In the genomic region with DNA sequence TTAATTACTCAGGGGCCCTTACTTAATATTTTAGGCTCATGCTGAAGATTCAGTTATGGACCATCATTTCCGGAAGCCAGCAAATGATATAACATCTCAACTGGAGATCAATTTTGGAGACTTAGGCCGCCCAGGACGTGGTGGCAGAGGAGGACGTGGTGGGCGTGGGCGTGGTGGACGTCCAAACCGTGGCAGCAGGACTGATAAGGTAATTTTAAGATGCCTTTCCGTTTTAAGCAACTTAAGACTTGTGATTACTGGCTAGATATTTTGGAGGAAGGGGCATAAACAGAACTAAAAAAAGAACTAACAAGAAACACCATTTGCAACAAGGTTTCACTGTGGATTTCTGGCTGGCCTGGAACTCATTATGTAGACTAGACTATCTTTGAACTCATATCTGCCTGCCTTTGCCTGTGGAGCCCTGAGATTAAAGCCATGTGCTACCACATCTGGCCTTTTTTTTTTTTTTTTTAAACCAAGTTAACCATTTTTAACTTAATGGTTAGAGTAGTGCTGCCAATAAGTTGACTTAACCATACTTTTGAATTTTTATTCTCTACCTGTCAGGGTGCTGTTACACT, we compare ENCODE assay signal across 31 mouse cellular contexts. TPM values are rescaled to one million over a fixed set of nuclear protein-coding genes. Genes with fewer than 3 reads are reported as not detected.
DNase-seq lines count a peak whose midpoint lies in the region; ATAC-seq and TF ChIP-seq lines count a peak whose summit lies in the region.
"Had no signal": no experiment of that assay in that cellular context is flagged by ENCODE, and none has a peak within 500 bp of the region (broad histone marks: within the 10 kb centered on the region; RNA-seq: fewer than 3 reads in every experiment).

No protein-coding gene starts in this region.

- TF ChIP-seq RAD21 in MEL (IDR thresholded peaks at IDR 0.05; ENCODE audit: low read depth, low read length), result no peak

- TF ChIP-seq EP300 in MEL (IDR thresholded peaks at IDR 0.05; ENCODE audit: low read depth in 1 of 2, low read length in 2 of 2), result peak; percentile 25 to 54; a peak in 3 of 4 replicates
- peak; percentile 30; the same call in 1 of the 2 replicates for TF ChIP-seq EP300 in liver, embryonic 14.5 days (IDR thresholded peaks at IDR 0.05; ENCODE audit: low read depth)
- TF ChIP-seq EP300 in stomach, postnatal 0 days (optimal IDR thresholded peaks at IDR 0.05), result no peak

- TF ChIP-seq CTCF in MEL (IDR thresholded peaks at IDR 0.05 in 2 of 3, conservative IDR thresholded peaks at IDR 0.05 in 1 of 3; ENCODE audit: control insufficient read depth in 1 of 3, insufficient read depth in 1 of 3, low read depth in 2 of 3, low read length in 3 of 3, poor library complexity in 1 of 3, severe bottlenecking in 1 of 3), result no peak
- no peak for TF ChIP-seq CTCF in liver, embryonic 14.5 days (IDR thresholded peaks at IDR 0.05; ENCODE audit: low read depth)
- no peak for TF ChIP-seq CTCF in stomach, postnatal 0 days (IDR thresholded peaks at IDR 0.05; ENCODE audit: low read depth)

- peak overlapping the region; percentile 55 for H3K27ac ChIP-seq in MEL (ENCODE audit: control insufficient read depth, low read depth, low read length)
- no peak overlapping the region for H3K27ac ChIP-seq in liver, embryonic 14.5 days
- no peak overlapping the region for H3K27ac ChIP-seq in stomach, postnatal 0 days (replicated peaks)
- H3K27ac ChIP-seq in midbrain, embryonic 14.5 days (replicated peaks; ENCODE audit: low read depth, low read length), result no peak overlapping the region
- H3K27ac ChIP-seq: embryonic facial prominence, embryonic 12.5 days; heart, embryonic 13.5 days; hindbrain, embryonic 14.5 days; kidney, embryonic 15.5 days; layer of hippocampus, adult 2 months; limb, embryonic 15.5 days; neural tube, embryonic 12.5 days had no signal

- WGBS in liver, embryonic 14.5 days (ENCODE audit: insufficient replicate concordance), result 15% methylated on average over 9 of the region's 9 CpGs
- 81% methylated on average over 9 of the region's 9 CpGs for WGBS in stomach, postnatal 0 days
- WGBS in midbrain, embryonic 14.5 days, result 93% methylated on average over 9 of the region's 9 CpGs

- peak; percentile 61 for ATAC-seq in erythroid progenitor cell, adult 5-6 weeks (replicated peaks; ENCODE audit: low FRiP score, poor library complexity, severe bottlenecking)
- no peak; the same call in 1 of the 2 replicates for ATAC-seq in liver, embryonic 14.5 days (ENCODE audit: insufficient read depth)
- ATAC-seq in stomach, postnatal 0 days (ENCODE audit: low FRiP score, low TSS enrichment), result no peak
- no peak for ATAC-seq in CD4-positive, CD25-positive, alpha-beta regulatory T cell, adult 4 months
- ATAC-seq in midbrain, embryonic 14.5 days (ENCODE audit: low FRiP score, low TSS enrichment), result no peak
- ATAC-seq: activated CD4-positive, CD25-positive, alpha-beta regulatory T cell, adult 4 months; forebrain, embryonic 16.5 days; inflammation-experienced regulatory T-cells, adult 6 months had no signal

- no peaks in the 10 kb centered on the region for H3K27me3 ChIP-seq in MEL (ENCODE audit: control insufficient read depth in 1 of 2, insufficient read depth in 2 of 2, low read length in 2 of 2)
- H3K27me3 ChIP-seq in liver, embryonic 14.5 days (ENCODE audit: control insufficient read depth, insufficient read depth, low read length), result no peaks in the 10 kb centered on the region
- H3K27me3 ChIP-seq in stomach, postnatal 0 days (ENCODE audit: control insufficient read depth, insufficient read depth, low read length), result no peaks in the 10 kb centered on the region
- no peaks in the 10 kb centered on the region for H3K27me3 ChIP-seq in midbrain, embryonic 14.5 days (ENCODE audit: control insufficient read depth, insufficient read depth, low read length)
- H3K27me3 ChIP-seq: embryonic facial prominence, embryonic 12.5 days; heart, embryonic 13.5 days; kidney, embryonic 15.5 days; limb, embryonic 15.5 days; neural tube, embryonic 12.5 days had no signal

- TF ChIP-seq POLR2A in MEL (IDR thresholded peaks at IDR 0.05; ENCODE audit: control insufficient read depth in 1 of 2, insufficient read depth in 1 of 2, low read depth in 1 of 2, low read length in 2 of 2, poor library complexity in 1 of 2), result no peak; a peak in 1 of 4 replicates

- DNase-seq in 416B (ENCODE audit: low read depth), result peak; percentile 56
- DNase-seq in MEL (ENCODE audit: low read depth, low spot score), result peak; percentile 72
- peak in 1 of 3 experiments; percentile 38 for DNase-seq in liver, embryonic 14.5 days (ENCODE audit: low read depth in 3 of 3, low spot score in 3 of 3)
- no peak for DNase-seq in stomach, postnatal 0 days (ENCODE audit: low spot score)
- no peak for DNase-seq in layer of hippocampus, adult 11-12 months (ENCODE audit: low spot score)
- no peak for DNase-seq in midbrain, embryonic 14.5 days
- DNase-seq: adrenal gland, adult 2 months; cerebellum, adult 11-12 months; cerebellum, adult 9-11 months; heart, postnatal 10 days; kidney, adult 18-20 months; kidney, postnatal 25 days; left cerebral cortex, postnatal 4 days; lung, embryonic 14.5 days; lung, postnatal 14 days; right cerebral cortex, postnatal 4 days; thymus, postnatal 14 days had no signal

- peaks cover 29% of the 10 kb centered on the region for H3K79me2 ChIP-seq in MEL (ENCODE audit: control insufficient read depth, insufficient read depth, low read length, poor library complexity)

- H3K9me3 ChIP-seq in MEL (replicated peaks; ENCODE audit: insufficient read depth, low read length), result no peaks in the 10 kb centered on the region
- H3K9me3 ChIP-seq in liver, embryonic 14.5 days (ENCODE audit: control insufficient read depth, low read length), result no peaks in the 10 kb centered on the region
- H3K9me3 ChIP-seq in stomach, postnatal 0 days (ENCODE audit: control insufficient read depth, low read length), result no peaks in the 10 kb centered on the region
- H3K9me3 ChIP-seq in midbrain, embryonic 14.5 days (ENCODE audit: control insufficient read depth, low read length), result no peaks in the 10 kb centered on the region
- H3K9me3 ChIP-seq: embryonic facial prominence, embryonic 12.5 days; heart, embryonic 13.5 days; kidney, embryonic 15.5 days; limb, embryonic 15.5 days; neural tube, embryonic 12.5 days had no signal

- H3K9ac ChIP-seq in MEL (ENCODE audit: control insufficient read depth, low read depth, low read length, poor library complexity, severe bottlenecking), result no peak overlapping the region
- no peak overlapping the region for H3K9ac ChIP-seq in liver, embryonic 14.5 days (replicated peaks)
- H3K9ac ChIP-seq in stomach, postnatal 0 days (ENCODE audit: low read length), result no peak overlapping the region
- no peak overlapping the region for H3K9ac ChIP-seq in midbrain, embryonic 14.5 days (replicated peaks; ENCODE audit: low read length)
- H3K9ac ChIP-seq: embryonic facial prominence, embryonic 12.5 days; heart, embryonic 13.5 days; hindbrain, embryonic 14.5 days; kidney, embryonic 15.5 days; limb, embryonic 15.5 days; lung, embryonic 14.5 days; neural tube, embryonic 12.5 days had no signal

- H3K36me3 ChIP-seq in MEL (ENCODE audit: control insufficient read depth in 1 of 2, insufficient read depth in 2 of 2, low read length in 2 of 2), result peaks cover 78 to 86% of the 10 kb centered on the region in 2 experiments
- H3K36me3 ChIP-seq in liver, embryonic 14.5 days (replicated peaks; ENCODE audit: control insufficient read depth, insufficient read depth, low read depth), result peaks cover 73% of the 10 kb centered on the region
- H3K36me3 ChIP-seq in stomach, postnatal 0 days (ENCODE audit: control insufficient read depth, insufficient read depth, low read length), result peaks cover 2% of the 10 kb centered on the region; the same call in 1 of the 2 replicates
- peaks cover 58% of the 10 kb centered on the region for H3K36me3 ChIP-seq in midbrain, embryonic 14.5 days (ENCODE audit: control insufficient read depth, insufficient read depth, low read length)

- peaks cover 16 to 38% of the 10 kb centered on the region in 2 experiments for H3K4me1 ChIP-seq in MEL (ENCODE audit: control insufficient read depth in 1 of 2, insufficient read depth in 2 of 2, low read length in 2 of 2)
- peaks cover 0 to 4% of the 10 kb centered on the region in 2 experiments; a peak in 2 of 4 replicates for H3K4me1 ChIP-seq in liver, embryonic 14.5 days (replicated peaks; ENCODE audit: control insufficient read depth in 2 of 2, insufficient read depth in 2 of 2, low read length in 1 of 2)
- no peaks in the 10 kb centered on the region for H3K4me1 ChIP-seq in stomach, postnatal 0 days (replicated peaks; ENCODE audit: control insufficient read depth, insufficient read depth)
- no peaks in the 10 kb centered on the region for H3K4me1 ChIP-seq in midbrain, embryonic 14.5 days (ENCODE audit: control insufficient read depth, insufficient read depth, low read length)
- H3K4me1 ChIP-seq: embryonic facial prominence, embryonic 12.5 days; kidney, embryonic 15.5 days; limb, embryonic 15.5 days; neural tube, embryonic 12.5 days had no signal

- no peak overlapping the region for H3K4me2 ChIP-seq in liver, embryonic 14.5 days (ENCODE audit: low read depth)
- no peak overlapping the region for H3K4me2 ChIP-seq in stomach, postnatal 0 days (replicated peaks; ENCODE audit: low read depth)
- H3K4me2 ChIP-seq in midbrain, embryonic 14.5 days (ENCODE audit: low read length), result no peak overlapping the region
- H3K4me2 ChIP-seq: embryonic facial prominence, embryonic 12.5 days; heart, embryonic 13.5 days; hindbrain, embryonic 14.5 days; kidney, embryonic 15.5 days; limb, embryonic 15.5 days; lung, embryonic 14.5 days; midbrain, embryonic 11.5 days; neural tube, embryonic 12.5 days had no signal

- no peak overlapping the region for H3K4me3 ChIP-seq in MEL (ENCODE audit: control insufficient read depth in 1 of 2, insufficient read depth in 1 of 2, low read depth in 2 of 2, low read length in 2 of 2)
- no peak overlapping the region for H3K4me3 ChIP-seq in liver, embryonic 14.5 days (ENCODE audit: insufficient read depth in 1 of 2, low read depth in 2 of 2, low read length in 2 of 2)
- H3K4me3 ChIP-seq in stomach, postnatal 0 days (ENCODE audit: low read depth, low read length), result no peak overlapping the region
- H3K4me3 ChIP-seq in midbrain, embryonic 14.5 days (replicated peaks; ENCODE audit: low read depth, low read length), result no peak overlapping the region
- H3K4me3 ChIP-seq: embryonic facial prominence, embryonic 12.5 days; heart, embryonic 13.5 days; kidney, embryonic 15.5 days; layer of hippocampus, adult 2 months; limb, embryonic 15.5 days; myocyte; neural tube, embryonic 12.5 days had no signal

RNA-seq across cellular contexts. Expression of a gene that starts 43.7 kb away (rescaled TPM):
- total RNA-seq in MEL (2012; rRNA removed), result 1,043 and 1,179 TPM in 2 replicates
- polyA plus RNA-seq in MEL (2012; ENCODE audit: insufficient read depth in 1 of 2, insufficient read length in 2 of 2, low read depth in 1 of 2, low replicate concordance in 2 of 2, missing spikeins in 1 of 2), result 1,000 to 10,000 TPM; 1,049 to 1,809 TPM
- total RNA-seq in erythroid progenitor cell, adult 5-6 weeks (2015; ENCODE audit: low replicate concordance), result 456 and 459 TPM in 2 replicates
- 627 and 659 TPM in 2 replicates for total RNA-seq in erythroid progenitor cell, adult 5-6 weeks (2017; ENCODE audit: low replicate concordance)
- polyA plus RNA-seq in liver, embryonic 14.5 days (2012; rRNA removed), result 125 and 336 TPM in 2 replicates
- 339 and 380 TPM in 2 replicates for polyA plus RNA-seq in liver, embryonic 14.5 days (2014; fragmentation: Nextera tagmentation; extraction: Ambion mirVana)
- 281 and 284 TPM in 2 replicates for polyA plus RNA-seq in stomach, postnatal 0 days (2015; fragmentation: Nextera tagmentation; extraction: Ambion mirVana)
- polyA plus RNA-seq in CD4-positive, CD25-positive, alpha-beta regulatory T cell, adult 4 months (2017; shearing (Covaris generic)), result 100 to 1,000 TPM; 188 to 255 TPM
- 325 and 337 TPM in 2 replicates for polyA plus RNA-seq in midbrain, embryonic 14.5 days (2014; fragmentation: Nextera tagmentation; extraction: Ambion mirVana)

Comparison
In these comparisons a context has a peak if more than half of its experiments do, and no peak if none do; other contexts are left out.
1. DNase-seq: peak in 416B (single experiment) and MEL (single experiment); none in stomach, postnatal 0 days (single experiment), layer of hippocampus, adult 11-12 months (single experiment) and midbrain, embryonic 14.5 days (single experiment).